Mouse (Mus musculus) C2C12 (cell line): Measurements from ENCODE around the gene Retreg1.
"Not testable (repeated sequence)": the region's sequence is repeated elsewhere in the genome, so short reads cannot be mapped to it uniquely, and the experiment has no call there.

Experiments used
- CTCF ChIP-seq: IDR thresholded peaks from one replicate; pipeline ENCODE4 v1.5.1; 2011; ENCODE audit not compliant: control insufficient read depth, insufficient read depth, insufficient read length
- MAX ChIP-seq: IDR thresholded peaks from one replicate; pipeline ENCODE4 v1.6.1; 2011; ENCODE audit warnings: mild to moderate bottlenecking, control low read depth

DNA sequence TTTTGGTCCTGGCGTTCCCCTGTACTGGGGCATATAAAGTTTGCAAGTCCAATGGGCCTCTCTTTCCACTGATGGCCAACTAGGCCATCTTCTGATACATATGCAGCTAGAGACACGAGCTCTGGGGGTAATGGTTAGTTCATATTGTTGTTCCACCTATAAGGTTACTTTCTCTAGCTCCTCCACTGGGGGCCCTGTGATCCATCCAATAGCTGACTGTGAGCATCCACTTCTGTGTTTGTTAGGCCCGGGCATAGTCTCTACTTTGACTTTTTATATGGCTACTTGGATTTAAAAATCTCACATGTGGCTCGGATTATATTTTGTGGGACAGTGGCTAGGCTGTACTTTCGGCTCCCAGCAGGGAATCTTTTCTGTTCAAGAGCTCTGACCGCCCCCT, 140.6 kb downstream of the Retreg1 start:
- TF ChIP-seq CTCF, MAX: not testable (repeated sequence)
